Mouse (Mus musculus) mouse trophoblast stem cell (cell line): ENCODE data around the gene Olfr1408.

Source experiments
- in situ Hi-C, 2 experiments: fragments of 300-500 bp; cut with MseI, MboI; formaldehyde crosslinking; loops; 2 replicates in 1 of 2; 3 replicates in 1 of 2; pipeline ENCODE4 v1.15.1; 2025

The Olfr1408 gene

DNA sequence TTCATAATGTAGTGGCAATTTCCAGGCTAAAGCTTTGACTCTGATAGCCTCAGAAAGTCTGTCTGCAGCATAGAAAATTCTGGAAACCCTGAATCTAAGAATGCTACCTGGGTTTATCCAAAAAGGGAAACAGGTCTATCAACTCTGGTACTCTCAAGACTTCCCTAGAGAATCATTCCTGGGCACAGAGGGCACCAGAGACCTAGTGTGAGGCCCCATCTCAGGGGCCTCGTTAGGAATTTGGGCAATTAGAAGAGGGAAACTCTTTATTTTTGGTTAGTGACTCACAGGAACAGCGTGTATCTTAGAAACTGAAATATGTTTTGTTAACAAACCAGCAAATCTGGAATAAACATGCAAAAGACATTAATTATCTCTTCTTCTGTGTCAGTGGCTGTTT is at the start of gene Olfr1408:
Gene Olfr1408, minus strand, starts transcription at position 101 of the 400 bp plus-strand sequence.
- in situ Hi-C loops: no loop called here

DNA sequence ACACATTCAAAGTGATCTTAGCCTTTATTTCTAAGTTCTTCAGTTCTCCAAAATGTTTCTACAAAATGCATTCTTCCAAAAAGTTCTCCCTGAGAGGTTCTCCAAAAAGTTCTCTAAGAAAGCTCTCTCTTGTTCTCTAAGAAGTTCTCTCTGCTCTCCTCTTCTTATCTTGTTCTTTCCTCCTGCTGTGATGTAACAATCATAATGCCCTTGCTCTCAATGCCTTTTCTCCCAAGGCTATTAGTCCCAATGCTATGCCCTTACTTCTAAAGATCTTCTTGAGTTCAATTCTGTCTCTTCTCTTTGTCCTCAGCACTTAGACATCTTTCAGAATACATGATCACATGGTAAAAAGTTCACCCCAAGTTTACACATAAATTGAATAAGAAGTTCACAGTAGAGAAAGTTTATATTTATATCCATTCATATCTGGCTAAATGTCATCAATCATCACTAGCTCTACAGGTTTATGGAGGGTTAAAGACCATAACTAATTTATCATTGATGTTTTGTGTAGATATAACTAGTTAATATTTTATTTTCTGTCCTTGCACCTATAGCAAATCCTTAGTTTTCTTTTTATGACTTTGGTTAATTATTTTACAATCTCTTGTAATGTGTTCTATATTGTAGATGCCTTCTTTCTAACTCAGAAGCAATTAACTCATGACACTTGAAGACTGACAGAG is 37.1 kb upstream of the Olfr1408 start:
- in situ Hi-C loops: no loop called here
